Mouse (Mus musculus) heart, embryonic 16.5 days (tissue): ENCODE data around the gene Snd1. TPM values are rescaled to one million over a fixed set of nuclear protein-coding genes. Genes with fewer than 3 reads are reported as not detected.

Source experiments
- ATAC-seq: fragments of 200-750 bp; cut with Nextera tagmentation; replicated peaks from 2 replicates; pipeline ENCODE4 v1.8.0; 2017; ENCODE audit warnings: moderate number of reproducible peaks; ENCODE audit not compliant: insufficient read depth, low FRiP score; ENCODE audit errors: extremely low read depth
- H3K27ac ChIP-seq: fragments of 300-500 bp; sonication (generic); 2 replicates; pipeline ENCODE4 v1.5.1; 2014; ENCODE audit warnings: mild to moderate bottlenecking, low read length, control low read depth, moderate library complexity
- H3K27me3 ChIP-seq: fragments of 300-500 bp; sonication (generic); 2 replicates; pipeline ENCODE4 v1.6.1; 2014; ENCODE audit warnings: low read length, mixed read lengths; ENCODE audit not compliant: control insufficient read depth, insufficient read depth
- H3K36me3 ChIP-seq: fragments of 300-500 bp; sonication (generic); 2 replicates; pipeline ENCODE4 v1.6.1; 2014; ENCODE audit not compliant: control insufficient read depth, insufficient read depth
- H3K4me1 ChIP-seq: fragments of 300-500 bp; sonication (generic); 2 replicates; pipeline ENCODE4 v1.6.1; 2014; ENCODE audit warnings: low read length, mixed read lengths; ENCODE audit not compliant: control insufficient read depth, insufficient read depth
- H3K4me2 ChIP-seq: fragments of 300-500 bp; sonication (generic); 2 replicates; pipeline ENCODE4 v1.6.1; 2014; ENCODE audit warnings: low read depth, mild to moderate bottlenecking, control low read depth, low read length
- H3K4me3 ChIP-seq: fragments of 300-500 bp; sonication (generic); 2 replicates; pipeline ENCODE4 v1.5.1; 2014; ENCODE audit warnings: mild to moderate bottlenecking, control low read depth, low read length
- H3K9ac ChIP-seq: fragments of 300-500 bp; sonication (generic); 2 replicates; pipeline ENCODE4 v1.6.1; 2014; ENCODE audit warnings: low read length, control low read depth
- H3K9me3 ChIP-seq: fragments of 300-500 bp; sonication (generic); replicated peaks from 2 replicates; pipeline ENCODE4 v1.6.1; 2016; ENCODE audit warnings: low read length; ENCODE audit not compliant: control insufficient read depth
- WGBS: fragments of 180-500 bp; shearing (Covaris S2); extraction: QIAGEN DNeasy Blood & Tissue Kit; methylation state at CpG from one replicate; pipeline ENCODE4 v1.1.7; 2014; 5-methylcytosine and 5-hydroxymethylcytosine counted together
- polyA plus RNA-seq: library from polyadenylated mRNA; unstranded; fragments of >200 nt; fragmentation: Nextera tagmentation; extraction: Ambion mirVana; gene quantifications from 2 replicates; pipeline ENCODE4 v1.2.1, GENCODE M21; 2015

The Snd1 gene
- polyA plus RNA-seq, 1 experiment from 2014 or later: 81.8 TPM

DNA sequence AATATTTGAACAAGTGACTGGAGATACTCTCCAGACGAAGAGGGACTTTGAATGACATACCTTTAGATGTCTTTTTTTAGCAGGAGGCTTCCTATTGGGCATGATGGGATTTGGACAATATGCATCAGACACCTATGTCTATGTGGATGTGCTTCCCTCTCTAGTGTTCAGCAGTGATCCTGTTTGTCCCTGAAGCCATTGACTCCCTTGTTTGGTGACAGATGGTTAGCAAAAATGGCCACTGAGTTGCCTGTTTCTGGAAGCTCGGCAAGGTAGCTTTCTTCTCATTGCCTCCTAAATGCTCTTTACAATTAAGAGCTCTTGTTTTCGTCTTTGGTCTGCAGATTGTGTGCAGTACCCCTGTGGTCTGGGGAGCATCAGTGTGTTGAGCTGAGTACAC lies 158.7 kb downstream of the Snd1 start:
- WGBS: 57% methylated on average over 3 of the region's 3 CpGs
- H3K4me3 ChIP-seq: no peak overlapping the region
- no peak overlapping the region for H3K27ac ChIP-seq
- no peaks in the 10 kb centered on the region for H3K9me3 ChIP-seq
- H3K27me3 ChIP-seq: no peaks in the 10 kb centered on the region
- no peaks in the 10 kb centered on the region for H3K36me3 ChIP-seq
- no peak for ATAC-seq
- no peak overlapping the region for H3K9ac ChIP-seq
- H3K4me2 ChIP-seq: no peak overlapping the region
- H3K4me1 ChIP-seq: peaks cover 36% of the 10 kb centered on the region

GRCm38 (mm10) chr6:28635092-28635491 lies 160.2 kb downstream of the Snd1 start:
- ATAC-seq: no peak
- Histone ChIP-seq H3K9me3 (no peaks in the 10 kb centered on the region), H3K27ac (no peak overlapping the region), H3K4me2 (no peak overlapping the region), H3K4me1 (peaks cover 36% of the 10 kb centered on the region), H3K36me3 (no peaks in the 10 kb centered on the region), H3K27me3 (no peaks in the 10 kb centered on the region), H3K4me3 (no peak overlapping the region), H3K9ac (no peak overlapping the region)
- WGBS: 69% methylated on average over 1 of the region's 1 CpGs

GRCm38 (mm10) chr6:28635531-28636348 lies 160.8 kb downstream of the Snd1 start:
- Histone ChIP-seq H3K4me3 (no peak overlapping the region), H3K9me3 (no peaks in the 10 kb centered on the region), H3K4me1 (peaks cover 35% of the 10 kb centered on the region), H3K27ac (no peak overlapping the region), H3K36me3 (no peaks in the 10 kb centered on the region), H3K4me2 (no peak overlapping the region), H3K9ac (no peak overlapping the region), H3K27me3 (no peaks in the 10 kb centered on the region)
- WGBS: 65% methylated on average over 6 of the region's 6 CpGs
- no peak for ATAC-seq

- Histone ChIP-seq H3K9me3 (no peaks in the 10 kb centered on the region), H3K9ac (no peak overlapping the region), H3K27ac (no peak overlapping the region), H3K27me3 (no peaks in the 10 kb centered on the region), H3K4me3 (no peak overlapping the region), H3K4me2 (no peak overlapping the region), H3K4me1 (peaks cover 19% of the 10 kb centered on the region), H3K36me3 (no peaks in the 10 kb centered on the region)
- ATAC-seq: no peak
- 86% methylated on average over 5 of the region's 5 CpGs for WGBS
Measured at GRCm38 (mm10) chr6:28640088-28640487, 165.1 kb downstream of the Snd1 start.

GRCm38 (mm10) chr6:28642909-28643308 lies 168.0 kb downstream of the Snd1 start:
- H3K27me3 ChIP-seq: no peaks in the 10 kb centered on the region
- H3K9me3 ChIP-seq: no peaks in the 10 kb centered on the region
- H3K4me2 ChIP-seq: no peak overlapping the region
- H3K27ac ChIP-seq: no peak overlapping the region
- ATAC-seq: no peak
- H3K4me1 ChIP-seq: 0 out of 2 replicates have a peak, but pooled peaks cover 3% of the 10 kb centered on the region
- 60% methylated on average over 2 of the region's 2 CpGs for WGBS
- no peak overlapping the region for H3K9ac ChIP-seq
- H3K36me3 ChIP-seq: no peaks in the 10 kb centered on the region
- no peak overlapping the region for H3K4me3 ChIP-seq

- no peak overlapping the region for H3K4me2 ChIP-seq
- no peak overlapping the region for H3K4me3 ChIP-seq
- H3K27ac ChIP-seq: no peak overlapping the region
- no peaks in the 10 kb centered on the region for H3K27me3 ChIP-seq
- no peak for ATAC-seq
- no peaks in the 10 kb centered on the region for H3K36me3 ChIP-seq
- H3K4me1 ChIP-seq: 0 out of 2 replicates have a peak, but pooled peaks cover 3% of the 10 kb centered on the region
- no peaks in the 10 kb centered on the region for H3K9me3 ChIP-seq
- no peak overlapping the region for H3K9ac ChIP-seq
Measured at GRCm38 (mm10) chr6:28645231-28645630, 170.3 kb downstream of the Snd1 start.

GRCm38 (mm10) chr6:28656511-28656910 lies 181.6 kb downstream of the Snd1 start:
- Histone ChIP-seq H3K9ac (no peak overlapping the region), H3K27me3 (no peaks in the 10 kb centered on the region), H3K4me1 (no peaks in the 10 kb centered on the region), H3K27ac (no peak overlapping the region), H3K9me3 (no peaks in the 10 kb centered on the region; the same call in 1 of the 2 replicates), H3K4me3 (no peak overlapping the region), H3K36me3 (peaks cover 2% of the 10 kb centered on the region), H3K4me2 (no peak overlapping the region)
- WGBS: 95% methylated on average over 5 of the region's 5 CpGs
- ATAC-seq: no peak

DNA sequence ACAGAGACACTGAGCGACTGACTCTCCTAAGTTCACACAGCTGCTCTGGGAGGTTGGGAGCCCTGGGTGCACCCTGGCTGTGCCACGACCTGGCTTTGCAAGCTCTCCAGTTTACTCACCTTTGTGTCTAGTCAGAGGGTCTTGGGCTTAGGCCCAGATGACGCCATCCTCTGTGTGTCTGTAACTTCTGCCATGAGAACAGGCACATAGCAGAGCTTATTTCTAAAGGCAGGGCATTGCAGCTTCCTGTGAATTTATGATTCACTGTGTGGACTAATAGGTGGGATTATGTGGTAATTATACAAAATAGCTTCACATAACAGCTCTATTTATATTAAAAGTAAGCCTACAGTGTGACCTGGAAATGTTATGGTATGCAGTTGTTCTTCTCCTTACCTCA lies 188.1 kb downstream of the Snd1 start:
- H3K27me3 ChIP-seq: no peaks in the 10 kb centered on the region
- H3K9ac ChIP-seq: no peak overlapping the region
- no peak overlapping the region for H3K4me2 ChIP-seq
- H3K36me3 ChIP-seq: peaks cover 3% of the 10 kb centered on the region
- H3K9me3 ChIP-seq: no peaks in the 10 kb centered on the region; the same call in 1 of the 2 replicates
- no peak overlapping the region for H3K4me3 ChIP-seq
- H3K4me1 ChIP-seq: no peaks in the 10 kb centered on the region
- no peak overlapping the region for H3K27ac ChIP-seq
- 84% methylated on average over 3 of the region's 3 CpGs for WGBS
- no peak for ATAC-seq

DNA sequence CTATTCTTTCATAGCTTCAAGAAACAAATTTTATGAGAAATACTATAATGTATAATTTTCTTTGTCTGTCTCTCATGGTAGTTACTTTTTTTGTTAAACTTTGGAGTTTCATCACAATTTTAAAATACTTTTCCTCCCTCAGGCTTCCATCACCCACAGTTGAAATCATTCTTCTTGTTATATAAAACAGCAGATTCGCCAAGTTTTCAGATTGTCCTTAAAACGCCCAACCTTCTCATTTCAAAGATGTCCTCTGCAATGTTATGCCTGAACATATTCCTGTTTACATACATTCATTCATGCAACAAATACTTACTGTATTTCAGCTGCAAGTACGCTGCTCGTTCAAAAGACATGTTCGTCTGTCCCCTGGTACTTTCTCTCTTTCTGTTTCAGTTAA lies 188.7 kb downstream of the Snd1 start:
- Histone ChIP-seq H3K27me3 (no peaks in the 10 kb centered on the region), H3K27ac (no peak overlapping the region), H3K4me2 (no peak overlapping the region), H3K9me3 (no peaks in the 10 kb centered on the region; the same call in 1 of the 2 replicates), H3K4me1 (no peaks in the 10 kb centered on the region), H3K9ac (no peak overlapping the region), H3K36me3 (peaks cover 3% of the 10 kb centered on the region), H3K4me3 (no peak overlapping the region)
- ATAC-seq: no peak
- 92% methylated on average over 5 of the region's 5 CpGs for WGBS
